Mouse (Mus musculus) right cerebral cortex, adult 2 months (tissue): ENCODE results near the gene Xpo6.
A peak's percentile ranks its signal among the peaks of the same experiment; 100 is the strongest.

Experiments used
- DNase-seq, 2 experiments: peaks; one replicate each; pipeline ENCODE4 v3.0.0; 2021 to 2022; ENCODE audit warnings: low spot score in 2 of 2

Gene Xpo6

GRCm38 (mm10) chr7:126200178-126200996, at the start of gene Xpo6:
Gene Xpo6 (minus strand): TSS chr7:126200501.
- peak; percentile 94 to 95 for DNase-seq

- no peak for DNase-seq
Observed at GRCm38 (mm10) chr7:126249986-126250385, 49.7 kb upstream of the Xpo6 start.

DNA sequence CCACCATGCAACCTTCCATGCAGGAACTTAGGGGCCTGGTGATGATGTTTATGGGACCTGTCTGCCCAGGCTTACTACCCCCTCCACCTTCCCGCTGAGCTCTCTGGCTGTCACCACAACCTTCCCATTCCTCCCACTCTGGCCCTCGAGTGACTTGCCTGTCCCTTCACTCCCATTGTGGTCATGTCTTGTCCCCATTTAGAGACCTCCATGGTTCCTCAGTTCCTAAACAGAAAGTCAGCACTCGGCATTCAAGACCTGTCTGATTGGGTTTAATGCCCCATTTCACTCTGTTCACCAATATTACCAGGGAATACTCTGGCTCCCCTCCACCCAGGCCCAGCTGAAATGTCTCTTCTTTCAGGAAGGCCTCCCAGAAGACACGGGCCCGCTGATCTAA, 48.8 kb upstream of the Xpo6 start:
- DNase-seq = no peak

- DNase-seq = no peak
Observed at GRCm38 (mm10) chr7:126248641-126249141, 48.4 kb upstream of the Xpo6 start.

- DNase-seq = no peak
Observed at GRCm38 (mm10) chr7:126248088-126248487, 47.8 kb upstream of the Xpo6 start.

DNA sequence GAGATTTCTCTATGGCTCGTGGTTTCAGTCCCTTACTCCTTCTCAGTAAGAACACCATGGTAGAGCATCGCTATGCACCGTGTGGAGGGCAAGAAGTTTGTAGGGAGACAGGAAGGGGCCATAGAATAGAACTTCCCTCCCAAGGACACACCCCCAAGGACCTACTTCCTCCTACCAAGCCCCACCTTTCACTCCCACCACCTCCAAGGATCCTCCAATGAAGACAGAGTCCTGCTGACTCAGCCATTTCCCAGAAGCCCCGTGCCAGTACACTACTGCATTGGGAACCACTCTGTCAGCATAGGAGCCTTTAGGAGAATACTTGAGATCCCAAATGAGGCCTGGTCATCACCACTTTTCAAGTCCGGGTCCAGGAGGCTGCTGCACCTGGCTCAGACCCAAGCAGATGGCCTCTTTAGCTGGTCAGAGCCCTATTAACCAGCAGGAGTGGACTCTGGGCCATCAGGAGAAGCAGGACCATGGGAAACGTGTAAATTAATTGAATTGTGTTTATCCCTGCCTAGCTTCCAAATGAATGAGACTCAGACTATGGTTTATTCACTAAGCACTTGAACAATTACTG, 44.0 kb upstream of the Xpo6 start:
- DNase-seq = no peak

DNA sequence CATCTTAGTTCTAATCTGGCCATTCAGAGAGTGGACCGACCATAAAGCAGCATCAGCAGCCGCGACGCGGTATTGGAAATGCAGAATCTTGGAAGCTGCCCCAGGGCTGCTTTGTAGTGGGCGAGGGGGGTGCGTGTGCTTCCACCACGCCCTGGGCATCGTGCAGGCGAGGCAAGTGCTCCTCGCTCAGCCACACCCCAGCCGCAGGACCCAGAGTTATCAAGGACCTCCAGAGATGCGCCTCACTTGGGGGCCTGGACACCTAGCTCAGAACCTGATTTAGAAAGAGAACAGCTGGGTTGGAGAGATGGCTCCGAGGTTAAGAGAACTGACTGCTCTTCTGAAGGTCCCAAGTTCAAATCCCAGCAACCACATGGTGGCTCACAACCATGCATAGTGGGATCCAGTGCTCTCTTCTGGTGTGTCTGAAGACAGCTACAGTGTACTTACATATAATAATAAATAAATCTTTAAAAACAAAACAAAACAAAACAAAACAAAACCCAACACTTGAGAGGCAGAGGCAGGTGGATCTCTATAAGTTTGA, 40.6 kb upstream of the Xpo6 start:
- DNase-seq = no peak

DNA sequence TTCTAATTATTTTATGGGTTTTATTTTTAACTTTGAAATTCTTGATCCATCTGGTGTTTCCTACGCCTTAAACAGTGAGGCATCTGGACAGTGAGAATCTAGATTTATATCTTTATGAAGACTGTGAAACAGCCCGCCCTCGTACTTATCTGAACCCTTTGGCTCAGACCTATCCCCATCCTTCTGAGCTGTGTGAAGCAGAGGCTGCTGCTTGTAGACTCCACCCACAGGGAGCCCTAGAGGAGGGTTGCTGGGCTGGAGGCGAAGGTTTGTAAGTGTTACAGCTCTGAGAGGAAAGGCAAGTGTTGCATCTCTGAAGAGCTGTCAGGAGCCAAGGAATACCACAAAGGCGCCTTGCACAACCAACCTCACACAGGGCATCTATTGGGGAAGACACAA, 36.5 kb upstream of the Xpo6 start:
- DNase-seq = peak; percentile 44 to 70

DNA sequence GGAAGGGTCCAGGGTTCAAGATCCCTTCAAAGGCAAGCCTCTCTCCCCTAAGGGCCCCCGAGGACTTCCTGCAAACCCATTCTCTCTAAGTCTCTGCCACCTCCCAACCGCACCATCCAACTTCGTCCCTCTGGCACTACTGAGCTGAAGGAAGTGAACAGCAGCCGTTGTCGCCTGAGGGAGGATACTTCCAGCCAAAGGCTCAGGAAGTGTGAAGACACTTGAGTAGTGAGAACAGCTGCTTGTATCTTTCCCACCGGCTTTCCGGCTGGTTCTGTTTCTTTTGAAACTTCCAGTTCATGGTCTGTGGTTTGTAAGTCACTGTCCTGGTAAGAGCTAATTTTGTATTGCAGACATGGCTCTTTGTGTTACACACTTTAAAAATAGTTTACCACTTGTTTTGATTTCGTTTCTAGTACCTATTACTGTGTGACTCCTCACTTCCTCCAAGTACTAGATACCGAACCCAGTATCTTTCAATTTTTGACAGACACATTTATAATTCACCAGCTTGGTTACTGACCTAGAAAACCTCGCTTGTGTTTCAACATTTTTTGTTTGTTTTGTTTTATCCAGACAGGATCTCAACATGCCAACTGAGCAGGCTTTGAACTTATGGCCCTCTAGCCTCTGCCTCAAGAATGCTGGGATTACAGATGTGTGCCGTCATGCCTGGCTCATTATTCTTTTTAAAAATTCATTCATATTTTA, 35.9 kb upstream of the Xpo6 start:
- peak; percentile 38 to 50 for DNase-seq

DNA sequence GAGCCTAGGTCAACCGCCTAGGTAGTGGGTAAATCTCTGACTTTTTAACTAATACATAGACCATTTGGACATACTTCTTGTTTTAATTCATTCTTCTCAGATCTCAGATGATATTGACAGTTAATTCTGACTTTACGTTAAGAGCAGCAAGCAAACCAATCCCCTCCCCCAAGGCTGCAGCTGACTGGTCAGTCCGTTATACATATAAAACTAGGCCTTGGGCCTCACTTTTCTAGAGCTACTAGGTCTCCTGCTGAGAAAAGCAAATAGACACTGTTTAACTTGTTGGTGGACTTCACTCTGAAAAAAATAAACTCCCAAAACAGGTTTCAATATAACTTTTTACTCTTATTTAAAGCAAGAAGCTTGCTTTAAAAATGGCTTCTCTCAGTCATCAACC, 34.3 kb upstream of the Xpo6 start:
- DNase-seq = no peak

DNA sequence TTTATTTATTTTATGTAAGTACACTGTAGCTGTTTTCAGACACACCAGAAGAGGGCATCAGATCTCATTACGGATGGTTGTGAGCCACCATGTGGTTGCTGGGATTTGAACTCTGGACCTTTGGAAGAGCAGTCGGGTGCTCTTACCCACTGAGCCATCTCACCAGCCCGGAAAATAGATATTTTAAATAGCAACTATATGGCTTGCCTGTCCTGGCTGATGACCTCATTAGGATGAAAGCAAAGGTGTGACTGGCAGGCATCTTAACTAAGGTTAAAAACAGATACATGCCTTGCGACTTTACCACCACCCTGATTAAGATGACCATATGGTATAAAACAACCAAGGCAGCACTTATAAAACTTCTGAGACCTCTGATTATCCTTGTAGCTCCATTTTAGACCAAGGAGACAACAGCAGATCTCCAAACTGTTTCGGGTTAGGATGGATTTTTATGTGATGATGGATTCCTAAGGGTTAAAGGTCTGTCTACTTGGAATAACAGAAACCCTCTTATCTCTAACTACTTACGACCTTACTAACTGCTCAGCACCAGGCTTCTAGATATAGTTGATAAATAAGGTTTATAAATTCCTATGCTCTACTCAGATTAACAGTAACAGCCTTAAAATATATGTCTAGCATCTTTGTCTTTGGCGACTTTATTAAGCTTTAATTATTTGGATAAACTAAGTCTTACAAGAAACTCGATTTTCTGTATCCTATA, 32.2 kb upstream of the Xpo6 start:
- DNase-seq = no peak

- DNase-seq = no peak
Observed at GRCm38 (mm10) chr7:126230357-126231148, 30.3 kb upstream of the Xpo6 start.

GRCm38 (mm10) chr7:126226136-126226535, 25.8 kb upstream of the Xpo6 start:
- DNase-seq = no peak

GRCm38 (mm10) chr7:126222753-126223152, 22.5 kb upstream of the Xpo6 start:
- DNase-seq = no peak

- no peak for DNase-seq
Observed at GRCm38 (mm10) chr7:126220611-126221010, 20.3 kb upstream of the Xpo6 start.

DNA sequence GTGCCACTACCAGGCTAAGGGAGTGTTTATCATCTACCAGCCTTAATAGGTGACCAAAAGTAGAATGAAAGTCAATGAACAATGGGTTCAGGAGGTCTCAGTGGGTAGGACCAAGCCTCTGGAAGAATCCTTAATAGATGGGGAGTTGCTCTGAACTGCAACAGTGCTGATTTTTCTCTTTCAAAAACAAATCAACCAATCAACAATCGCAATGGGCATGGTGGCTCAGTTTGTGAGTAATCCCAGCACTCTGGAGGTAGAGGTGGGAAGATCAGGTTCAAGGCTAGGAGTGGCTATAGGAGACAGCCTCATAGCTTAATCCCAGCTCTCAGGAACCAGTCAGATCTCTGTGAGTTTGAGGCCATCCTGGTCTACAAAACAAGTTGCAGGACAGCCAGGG, 18.0 kb upstream of the Xpo6 start:
- DNase-seq = no peak

GRCm38 (mm10) chr7:126216867-126217266, 16.6 kb upstream of the Xpo6 start:
- no peak for DNase-seq

DNA sequence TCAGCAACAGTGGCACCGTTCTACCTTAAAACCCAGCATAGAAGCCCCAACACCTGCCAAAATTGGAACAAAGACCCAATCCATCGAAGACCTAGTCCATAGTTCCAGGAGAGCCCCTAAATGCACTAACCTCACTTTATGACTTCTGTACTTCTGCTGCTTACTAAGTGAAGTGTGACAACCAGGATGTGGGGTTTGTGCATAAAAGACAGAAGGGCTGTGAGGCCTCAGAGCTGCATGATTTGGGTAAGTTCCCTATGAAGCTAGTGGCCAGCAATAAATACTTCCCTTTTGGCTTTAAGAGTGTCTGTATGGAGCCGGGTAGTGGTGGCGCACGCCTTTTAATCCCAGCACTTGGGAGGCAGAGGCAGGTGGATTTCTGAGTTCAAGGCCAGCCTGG, 10.6 kb upstream of the Xpo6 start:
- DNase-seq = no peak

- DNase-seq = no peak
Observed at GRCm38 (mm10) chr7:126200997-126201345, 670 bp upstream of the Xpo6 start.

- peak; percentile 27 to 45 for DNase-seq
Observed at GRCm38 (mm10) chr7:126199691-126200102, 604 bp downstream of the Xpo6 start.

DNA sequence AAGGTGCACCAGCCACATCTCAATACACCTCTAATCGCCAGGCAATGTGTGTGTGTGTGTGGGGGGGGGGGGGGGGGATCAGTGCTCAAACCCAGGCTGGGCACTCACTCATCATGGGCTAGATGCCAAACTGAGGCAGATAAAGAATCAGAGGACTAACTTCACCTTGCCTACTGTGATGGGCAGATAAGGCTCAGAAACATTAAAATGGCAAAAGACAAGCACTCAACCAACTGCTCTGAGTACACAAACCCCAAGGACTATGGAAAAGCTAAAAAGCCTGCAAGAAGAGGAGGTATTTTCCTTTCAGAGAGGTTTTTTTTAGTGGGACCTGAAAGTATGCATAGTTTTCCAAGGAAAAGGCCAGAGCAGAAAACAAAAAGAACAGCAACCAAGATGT, 1.4 kb downstream of the Xpo6 start:
- DNase-seq = no peak
